Mouse (Mus musculus) layer of hippocampus, postnatal 14 days (tissue): ENCODE measurements around the gene Insig2. TPM values are rescaled to one million over a fixed set of nuclear protein-coding genes. Genes with fewer than 3 reads are reported as not detected.
A peak's percentile ranks its signal among the peaks of the same experiment; 100 is the strongest.

ENCODE experiments used
- DNase-seq, 2 experiments: peaks; one replicate each; pipeline ENCODE4 v3.0.0; 2021 to 2022; ENCODE audit warnings: low spot score in 2 of 2, mixed read lengths in 1 of 2
- total RNA-seq, 2 experiments: library from RNA; stranded (reverse); gene quantifications; 2 replicates each; pipeline ENCODE4 v1.2.3; 2021

The Insig2 gene
- total RNA-seq, 2 experiments from 2014 or later, result 55.5 to 63.7 TPM

DNA sequence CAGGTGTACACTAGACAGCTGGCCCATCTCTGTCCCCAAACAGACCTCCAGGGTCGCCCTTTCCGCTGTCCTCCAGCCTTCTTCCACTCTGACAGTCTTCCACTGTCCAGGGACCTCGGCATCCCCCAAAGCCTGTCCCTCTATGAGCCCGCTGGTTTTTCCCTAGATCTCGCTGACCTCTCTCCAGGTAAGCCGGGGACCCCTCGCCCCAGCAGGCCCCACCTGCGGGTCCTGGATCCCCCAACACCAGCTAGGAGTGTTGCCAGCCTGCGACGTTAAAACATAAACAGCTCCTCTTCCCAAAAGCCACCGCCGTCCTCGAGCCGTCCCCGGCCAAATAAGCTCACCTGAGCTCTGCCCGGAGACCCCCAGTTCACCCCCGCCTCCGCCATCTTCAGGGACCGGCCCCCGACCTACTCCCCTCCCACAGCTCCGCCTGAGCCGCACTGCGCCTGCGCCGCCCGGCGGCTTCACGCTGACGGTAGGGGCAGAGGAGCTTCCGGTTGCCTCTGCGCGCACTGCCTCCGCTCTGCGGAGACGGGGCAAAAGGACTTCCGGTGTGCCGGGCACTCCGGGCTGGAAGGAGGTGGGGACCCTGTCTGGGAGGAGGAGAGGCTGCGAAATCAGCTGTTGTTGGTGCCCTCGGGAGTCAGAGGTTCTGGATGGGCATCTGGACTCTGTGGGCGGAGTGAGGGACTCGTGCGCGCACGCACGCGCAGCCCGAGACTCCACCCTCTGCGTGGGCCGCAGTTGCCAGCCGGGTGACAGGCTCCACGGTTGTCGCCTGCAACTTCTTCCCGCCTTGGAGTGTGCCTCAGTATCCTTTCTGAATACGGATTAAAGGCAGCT is 4.8 kb downstream of the Insig2 start:
- DNase-seq, result peak; percentile 94

DNA sequence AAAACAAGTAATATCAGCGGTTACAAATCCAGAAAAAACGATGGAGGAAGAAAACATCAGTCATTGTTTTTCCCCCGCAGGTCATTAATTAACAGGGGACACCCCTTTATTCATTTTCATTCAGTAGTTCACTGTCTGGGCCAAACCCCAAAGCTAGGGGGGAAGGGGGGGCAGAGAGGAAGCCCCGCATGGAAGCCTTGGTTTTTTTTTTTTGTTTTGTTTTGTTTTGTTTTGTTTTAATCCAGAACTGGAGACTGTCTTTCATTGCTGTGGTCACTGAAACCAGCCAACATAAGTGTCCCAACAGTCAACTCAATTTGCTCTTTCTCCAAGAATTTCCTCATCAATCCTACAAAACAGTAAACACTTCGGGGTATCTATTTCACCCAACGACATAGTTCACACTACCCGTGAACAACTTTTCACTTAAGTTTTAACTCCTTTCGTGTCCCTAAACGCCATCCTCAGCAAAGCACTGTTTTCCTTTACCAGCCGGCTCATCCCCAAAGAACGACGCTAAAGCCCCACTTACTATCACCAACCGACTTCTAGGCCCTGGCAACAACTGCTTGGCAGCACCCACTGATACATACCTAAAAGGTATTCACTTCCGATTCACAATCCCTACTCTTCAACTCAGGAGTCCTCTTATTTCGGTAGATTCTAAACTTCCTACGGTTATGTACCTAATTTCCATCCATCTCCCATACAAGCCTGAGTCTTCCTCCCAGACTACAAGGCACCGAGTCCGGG is 5.6 kb downstream of the Insig2 start:
- no peak for DNase-seq

DNA sequence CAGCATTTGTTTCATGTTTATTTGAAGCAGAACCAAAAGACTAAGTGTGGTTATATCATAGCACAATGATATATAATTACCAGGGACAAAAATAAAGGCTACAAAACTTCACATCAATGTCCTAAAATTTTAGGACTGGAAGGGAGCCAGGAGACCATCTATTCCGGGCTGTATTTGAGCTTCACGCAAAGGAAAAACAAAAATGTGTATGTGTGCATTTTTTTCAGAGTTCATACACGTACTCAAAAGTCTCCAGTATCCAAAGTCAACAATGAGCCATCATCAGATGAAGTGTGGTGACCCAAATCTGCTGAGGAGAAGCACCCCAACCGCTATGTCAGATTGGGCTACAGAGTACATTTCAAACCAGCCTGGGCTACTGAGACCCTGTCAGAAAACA is 8.9 kb downstream of the Insig2 start:
- DNase-seq, result no peak

DNA sequence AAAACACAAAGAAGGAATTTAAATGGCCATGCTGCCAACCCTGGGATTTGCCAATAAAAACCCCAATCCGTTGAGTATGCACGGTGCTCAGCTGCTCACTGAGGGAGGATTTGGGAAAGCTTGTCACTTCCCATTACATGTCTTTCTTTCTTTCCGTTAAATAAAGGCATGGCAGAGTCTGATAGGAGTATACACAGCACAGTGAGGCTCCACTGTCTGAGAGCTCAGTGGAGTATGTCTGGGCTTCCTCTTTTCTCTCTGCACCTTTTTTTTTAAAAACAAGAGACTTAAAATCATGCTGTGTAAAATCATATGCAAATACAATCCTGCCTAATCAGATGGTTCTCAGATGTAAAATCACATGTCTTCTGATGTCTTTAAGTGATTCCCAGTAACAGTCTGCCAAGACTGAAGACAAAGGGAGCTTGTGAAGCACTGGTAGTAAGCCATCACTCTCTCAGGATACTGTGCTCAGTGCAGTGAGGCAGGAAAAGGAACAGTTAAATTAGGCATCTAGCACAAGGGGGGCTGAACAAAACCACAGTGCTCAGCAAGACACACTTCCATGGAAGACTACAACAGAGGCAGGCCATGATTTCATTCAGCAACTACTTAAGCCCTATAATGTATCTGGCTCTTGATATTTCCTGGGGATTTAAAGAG is 17.5 kb downstream of the Insig2 start:
- DNase-seq, result no peak

DNA sequence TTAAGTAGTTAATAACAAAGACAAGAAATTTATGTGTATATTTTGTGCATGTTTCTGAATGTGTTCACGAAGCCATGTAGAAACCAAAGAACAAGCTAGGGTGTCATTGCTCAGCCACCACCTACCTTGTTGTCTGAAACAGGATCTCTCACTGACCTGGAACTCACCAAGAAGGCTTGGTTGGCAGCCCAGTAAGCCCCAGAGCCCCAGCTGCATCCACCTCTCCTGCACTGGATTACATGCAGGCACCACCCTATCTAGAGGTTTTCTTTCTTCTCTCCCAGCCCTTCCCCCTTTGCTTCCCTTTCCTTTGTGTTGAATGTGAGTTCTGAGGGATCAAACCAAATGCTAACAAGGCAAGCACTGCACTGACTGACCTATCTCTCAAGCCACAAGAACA is 19.2 kb downstream of the Insig2 start:
- no peak for DNase-seq

DNA sequence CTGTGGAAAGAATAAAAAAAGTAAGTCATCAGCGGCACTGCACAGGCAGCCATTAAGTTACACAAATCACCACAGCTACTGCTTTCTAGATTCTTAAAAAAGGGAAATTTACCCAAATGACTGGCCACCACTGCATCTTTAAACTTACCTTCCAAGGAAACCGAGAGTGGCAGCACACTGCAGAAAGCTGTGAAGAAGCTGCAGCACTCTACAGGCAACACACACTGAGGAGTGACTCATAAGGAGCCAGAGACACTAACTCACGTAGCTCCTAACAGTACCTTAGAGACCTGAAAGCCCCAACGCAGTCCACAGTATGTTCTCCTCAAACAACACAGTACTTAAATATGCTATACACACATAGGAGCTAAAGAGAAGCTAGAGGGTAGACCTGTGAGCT is 20.1 kb downstream of the Insig2 start:
- no peak for DNase-seq

DNA sequence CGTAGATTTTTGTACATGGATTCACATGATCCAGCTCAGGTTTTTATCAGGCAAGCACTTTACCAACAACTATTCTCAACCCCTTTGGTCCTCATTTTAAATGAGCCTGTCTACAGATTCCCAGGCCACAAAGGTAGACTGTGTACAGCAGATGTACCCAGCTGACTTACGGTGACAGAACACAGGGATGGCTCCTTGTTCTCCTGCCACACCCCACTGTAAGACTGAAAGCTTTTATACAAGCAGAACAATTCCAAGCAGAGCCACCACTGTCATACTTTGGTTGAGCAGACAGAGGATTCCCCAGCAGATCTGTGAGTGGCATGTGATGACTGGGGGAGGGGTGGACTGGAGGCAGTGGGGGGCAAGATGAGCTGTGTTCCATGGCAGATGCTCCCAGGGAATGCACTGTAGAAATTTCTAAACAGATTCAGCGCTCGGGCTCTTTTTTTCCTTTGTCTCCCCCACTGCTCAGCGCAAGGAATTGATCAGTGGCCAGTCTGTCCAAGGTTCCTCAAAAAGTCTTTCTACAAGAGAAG is 35.6 kb downstream of the Insig2 start:
- DNase-seq, result peak; percentile 49 to 60

DNA sequence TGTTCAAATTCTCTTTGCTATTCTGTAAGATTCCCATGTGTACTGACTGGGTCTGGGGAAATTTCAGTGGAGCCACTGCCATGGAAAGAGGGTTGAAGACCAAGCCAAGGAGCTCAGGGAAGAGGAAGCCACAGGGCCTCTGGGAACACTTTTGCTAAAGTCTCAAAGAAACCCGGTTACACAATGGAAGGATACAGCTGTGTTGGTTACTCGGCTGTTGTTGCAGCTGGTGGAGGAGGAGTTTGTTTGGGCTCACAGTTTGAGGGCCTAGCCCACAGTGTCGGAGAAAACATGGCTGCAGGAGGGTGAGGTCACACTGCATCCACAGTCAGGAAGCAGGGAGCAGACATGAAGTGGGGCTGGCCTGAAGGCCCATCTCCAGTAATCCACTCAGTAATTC is 38.8 kb downstream of the Insig2 start:
- DNase-seq, result no peak

DNA sequence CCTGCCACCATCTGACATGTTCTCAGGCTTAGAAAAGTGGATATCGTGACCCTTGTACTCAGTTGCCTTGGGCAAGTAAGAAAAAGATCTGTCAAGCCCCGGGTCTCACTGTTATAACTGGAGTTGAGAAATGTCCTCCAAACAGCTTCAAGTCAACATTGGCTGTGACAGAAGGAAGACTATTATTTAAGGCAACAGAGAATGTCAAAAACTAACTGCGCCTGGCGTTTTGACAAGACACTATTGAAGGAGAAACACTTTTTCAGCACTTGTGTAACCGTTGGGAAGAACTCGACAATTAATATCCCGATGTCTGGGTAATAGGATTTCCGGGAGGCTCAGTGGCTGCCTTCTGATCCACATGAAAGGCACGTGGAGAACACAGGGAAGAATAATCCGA is 41.5 kb downstream of the Insig2 start:
- DNase-seq, result peak in 1 of 2 experiments; percentile 40

DNA sequence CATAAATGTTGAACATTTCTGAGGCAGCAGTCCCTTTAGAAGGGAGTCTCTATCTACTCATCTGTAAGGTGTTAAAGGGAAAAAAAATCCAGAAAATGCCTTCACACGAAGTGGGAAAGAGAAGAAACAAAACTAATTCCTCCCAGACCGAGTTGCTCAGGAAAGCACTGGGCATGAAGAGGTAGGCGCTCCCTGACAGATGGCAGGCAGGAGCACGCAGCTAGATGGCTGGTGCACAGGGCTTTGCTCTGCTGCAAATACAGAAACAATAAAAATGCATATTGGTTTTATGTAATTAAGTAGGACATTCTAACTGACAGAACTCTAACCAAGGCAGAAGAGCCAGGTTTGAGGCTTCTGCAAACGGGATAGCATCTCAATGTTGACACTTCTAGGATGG is 42.0 kb downstream of the Insig2 start:
- peak in 1 of 2 experiments; percentile 29 for DNase-seq

DNA sequence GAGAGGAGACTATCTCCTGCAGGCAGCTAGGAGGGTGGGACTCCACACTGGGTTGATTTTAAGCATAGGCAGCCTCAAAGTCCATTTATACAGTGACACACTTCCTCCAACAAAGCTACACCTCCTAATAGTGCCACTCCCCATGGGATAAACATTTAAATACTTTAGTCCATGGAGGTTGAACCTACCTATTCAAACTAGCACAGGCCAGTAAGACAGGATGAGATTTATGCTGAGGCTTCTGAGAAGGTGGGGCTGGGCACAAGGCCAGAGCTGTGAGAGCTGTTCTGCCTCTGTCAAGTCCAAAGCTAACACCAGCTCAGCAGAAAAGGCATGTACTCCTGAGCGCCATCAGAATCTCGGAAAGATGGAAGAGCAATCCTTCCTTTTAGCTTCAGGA is 48.2 kb downstream of the Insig2 start:
- no peak for DNase-seq

DNA sequence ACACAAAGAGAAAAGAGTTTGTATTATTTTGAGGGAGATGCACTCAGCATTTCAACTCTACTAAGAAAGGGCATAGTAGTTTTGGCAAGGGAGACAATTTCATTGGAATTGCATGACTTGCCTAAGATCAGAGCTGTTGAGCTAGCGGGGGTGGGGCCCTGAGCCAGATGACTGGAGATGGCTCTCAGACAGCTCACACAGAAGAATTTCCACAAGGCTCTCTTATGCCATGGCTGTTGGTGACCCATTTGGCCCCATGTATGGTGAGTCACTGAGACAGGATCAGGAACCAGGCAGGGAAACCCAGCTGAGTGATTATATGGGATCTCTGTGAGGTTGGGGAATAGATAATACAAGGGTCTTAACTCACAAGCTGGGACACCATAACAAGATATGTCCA is 51.9 kb downstream of the Insig2 start:
- DNase-seq, result no peak

DNA sequence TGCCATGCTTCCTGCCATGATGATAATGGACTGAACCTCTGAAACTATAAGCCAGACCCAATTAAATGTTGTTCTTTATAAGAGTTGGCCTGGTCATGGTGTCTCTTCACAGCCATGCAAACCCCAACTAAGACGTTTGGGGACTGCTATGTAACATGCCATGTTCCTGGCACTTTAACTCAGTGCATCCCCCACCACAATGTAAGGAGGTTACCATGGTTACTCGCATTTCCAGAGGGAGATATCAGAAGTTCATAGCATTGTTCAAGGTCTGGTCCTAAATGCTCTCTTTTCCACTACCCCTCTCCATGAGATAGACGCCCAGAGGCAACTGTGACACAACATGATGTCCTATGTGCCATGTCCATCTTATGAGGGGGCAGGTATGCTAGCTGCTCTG is 54.0 kb downstream of the Insig2 start:
- no peak for DNase-seq

DNA sequence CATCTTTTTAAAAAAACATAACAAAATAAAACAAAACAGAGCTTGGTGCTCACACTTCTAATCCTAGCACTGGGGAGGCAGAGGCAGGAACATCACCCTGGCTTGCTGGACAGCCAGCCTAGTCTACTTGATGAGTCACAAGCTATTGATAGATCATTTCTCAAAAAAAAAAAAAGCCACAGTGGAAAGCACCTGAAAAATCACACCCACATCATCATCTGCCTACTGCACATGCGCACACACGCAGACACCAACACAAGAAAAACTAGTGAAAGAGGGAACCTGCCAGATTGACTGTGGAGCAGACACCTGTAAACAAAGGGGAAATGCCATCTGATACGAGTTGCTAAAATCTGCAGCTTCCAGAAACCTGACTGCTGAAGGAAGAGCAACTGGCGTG is 54.9 kb downstream of the Insig2 start:
- DNase-seq, result no peak

DNA sequence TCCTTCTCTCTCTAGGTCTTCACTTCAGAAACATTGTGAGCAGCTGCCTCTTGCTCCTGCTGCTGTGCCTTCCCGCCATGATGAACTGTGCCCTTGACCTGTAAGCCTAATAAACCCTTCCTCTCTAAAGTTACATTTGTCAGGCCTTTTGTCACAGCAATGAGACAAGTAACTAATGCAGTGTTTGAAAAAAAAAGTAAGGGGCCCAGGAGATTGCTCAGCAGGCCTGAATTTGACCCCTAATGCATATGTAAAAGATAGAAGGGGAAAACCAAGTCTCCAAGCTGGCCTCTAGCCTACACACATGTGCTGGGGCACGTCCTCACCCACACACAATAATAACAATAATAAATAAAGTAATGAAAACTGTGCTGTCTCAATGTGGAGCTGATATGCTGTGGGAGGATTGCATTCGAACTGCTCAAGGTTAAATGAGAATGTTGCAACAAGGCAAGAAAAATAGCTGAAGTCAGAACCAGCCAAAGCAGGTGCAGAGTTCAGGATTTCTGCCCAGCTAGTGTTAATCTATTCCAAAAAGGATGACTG is 56.4 kb downstream of the Insig2 start:
- no peak for DNase-seq

DNA sequence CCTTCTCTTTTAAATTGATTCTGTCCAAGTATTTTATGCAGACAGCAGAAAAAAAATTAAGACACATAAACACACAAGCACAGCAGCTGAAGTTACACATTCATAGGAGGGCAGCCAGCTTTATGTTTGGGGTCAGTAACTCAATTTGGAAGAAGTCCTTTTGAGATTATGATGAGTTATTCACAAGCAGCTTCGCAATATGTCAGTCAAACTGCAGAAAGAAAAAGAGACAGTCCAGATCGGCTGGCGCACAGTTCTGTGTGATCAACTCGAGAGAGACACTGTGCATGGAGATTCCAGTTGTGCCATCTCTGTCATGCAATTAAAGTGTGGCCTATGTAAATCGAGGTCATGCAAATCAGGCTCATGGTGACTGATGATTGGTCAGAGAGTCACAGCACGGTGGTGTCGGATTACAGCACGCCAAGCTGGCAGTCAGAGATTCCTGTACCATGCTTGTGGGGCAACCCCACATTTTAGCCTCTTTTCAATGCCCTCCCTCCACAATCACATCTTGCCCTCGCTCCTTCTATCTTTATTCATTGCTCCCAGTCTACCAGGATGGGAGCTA is 72.1 kb downstream of the Insig2 start:
- no peak for DNase-seq

Other genes starting within 250 kb of the Insig2 start
- gene Ccdc93, start 98.5 kb upstream of the Insig2 start, total RNA-seq, result 10 to 100 TPM; 28.7 to 34.0 TPM
- gene Htr5b, start 195.9 kb upstream of the Insig2 start, total RNA-seq, result 10 to 100 TPM in 1 of 2 experiments, 1 to 10 TPM in 1; 9.4 to 10.8 TPM
- gene Ddx18, start 235.4 kb upstream of the Insig2 start, total RNA-seq, result 10 to 100 TPM; 21.5 to 24.8 TPM